Mouse (Mus musculus): ENCODE data around the gene Mbd3.

DNA sequence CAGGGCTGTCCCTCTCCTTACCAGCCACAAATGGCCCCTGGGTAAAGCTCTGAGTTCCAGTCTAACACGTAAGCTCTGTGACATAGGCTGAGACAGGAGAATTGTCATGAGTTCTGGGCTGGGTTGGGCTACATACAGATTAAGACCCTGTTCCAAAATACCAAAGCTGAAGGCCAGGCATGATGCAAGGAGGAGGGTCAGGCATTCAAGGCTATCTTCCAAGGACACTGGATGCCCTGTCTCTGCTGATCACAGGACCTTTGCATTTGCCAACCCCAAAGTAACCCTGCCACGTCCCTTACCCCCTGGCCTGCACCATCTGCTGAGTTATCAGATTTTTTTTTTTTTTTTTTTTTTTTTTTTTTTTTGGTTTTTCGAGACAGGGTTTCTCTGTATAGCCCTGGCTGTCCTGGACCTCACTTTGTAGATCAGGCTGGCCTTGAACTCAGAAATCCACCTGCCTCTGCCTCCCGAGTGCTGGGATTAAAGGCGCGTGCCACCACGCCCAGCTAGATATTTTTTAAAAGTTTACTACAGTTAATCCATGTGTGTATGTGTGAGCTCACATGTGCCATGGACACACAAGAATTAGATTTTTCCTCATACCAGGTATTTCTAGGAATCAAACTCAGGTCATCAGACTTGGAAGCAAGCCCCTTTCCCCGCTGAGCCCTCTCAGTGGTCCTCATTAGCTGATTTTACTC lies 44.4 kb upstream of the Mbd3 start:
- TF ChIP-seq EP300 (optimal IDR thresholded peaks at IDR 0.05) (no peak), CTCF (IDR thresholded peaks at IDR 0.05; ENCODE audit: low read depth) (no peak)

All from stomach, postnatal 0 days (tissue).